Mouse (Mus musculus) intestine, embryonic 14.5 days (tissue): ENCODE results near the gene Pfkp. TPM values are rescaled to one million over a fixed set of nuclear protein-coding genes. Genes with fewer than 3 reads are reported as not detected.

Experiments used
- ATAC-seq: fragments of 200-750 bp; cut with Nextera tagmentation; replicated peaks from 2 replicates; pipeline ENCODE4 v1.8.0; 2017; ENCODE audit warnings: low read depth, moderate number of reproducible peaks, moderate TSS enrichment, moderate library complexity; ENCODE audit not compliant: low FRiP score, low TSS enrichment
- DNase-seq: peaks from one replicate; pipeline ENCODE4 v3.0.0-alpha.2; 2018; ENCODE audit warnings: low spot score
- H3K27ac ChIP-seq: fragments of 300-500 bp; sonication (generic); 2 replicates; pipeline ENCODE4 v1.5.1; 2014; ENCODE audit warnings: low read depth, mild to moderate bottlenecking, control low read depth
- H3K27me3 ChIP-seq: fragments of 300-500 bp; sonication (generic); replicated peaks from 2 replicates; pipeline ENCODE4 v1.6.1; 2014; ENCODE audit warnings: low read length, control low read depth; ENCODE audit not compliant: control insufficient read depth, insufficient read depth
- H3K36me3 ChIP-seq: fragments of 300-500 bp; sonication (generic); 2 replicates; pipeline ENCODE4 v1.6.1; 2014; ENCODE audit warnings: low read length, control low read depth; ENCODE audit not compliant: control insufficient read depth, insufficient read depth
- H3K4me1 ChIP-seq: fragments of 300-500 bp; sonication (generic); replicated peaks from 2 replicates; pipeline ENCODE4 v1.6.1; 2014; ENCODE audit warnings: low read length, control low read depth, mixed read lengths; ENCODE audit not compliant: control insufficient read depth, insufficient read depth
- H3K4me2 ChIP-seq: fragments of 300-500 bp; sonication (generic); 2 replicates; pipeline ENCODE4 v1.6.1; 2014; ENCODE audit warnings: low read length
- H3K4me3 ChIP-seq: fragments of 300-500 bp; sonication (generic); 2 replicates; pipeline ENCODE4 v1.5.1; 2014; ENCODE audit warnings: low read depth, low read length, control low read depth, mixed read lengths
- H3K9ac ChIP-seq: fragments of 300-500 bp; sonication (generic); 2 replicates; pipeline ENCODE4 v1.6.1; 2014; ENCODE audit warnings: mild to moderate bottlenecking, low read length
- H3K9me3 ChIP-seq: fragments of 300-500 bp; sonication (generic); 2 replicates; pipeline ENCODE4 v1.6.1; 2016; ENCODE audit warnings: low read length, control low read depth; ENCODE audit not compliant: control insufficient read depth
- WGBS: fragments of 180-500 bp; shearing (Covaris S2); extraction: QIAGEN DNeasy Blood & Tissue Kit; methylation state at CpG from one replicate; pipeline ENCODE4 v1.1.7; 2014; 5-methylcytosine and 5-hydroxymethylcytosine counted together
- polyA plus RNA-seq: library from polyadenylated mRNA; unstranded; fragments of >200 nt; fragmentation: Nextera tagmentation; extraction: Ambion mirVana; gene quantifications from 2 replicates; pipeline ENCODE4 v1.2.1, GENCODE M21; 2014

Pfkp gene
- polyA plus RNA-seq, result 51.2 and 59.9 TPM in 2 replicates

GRCm38 (mm10) chr13:6648669-6649233, at the start of gene Pfkp:
Gene Pfkp (minus strand): TSS chr13:6648777.
- Histone ChIP-seq H3K27ac (no peak within 1 kb of the TSS), H3K27me3 (0 out of 2 replicates have a peak, but pooled peaks cover 7% of the 10 kb centered on the region), H3K9ac (peak within 1 kb of the TSS; percentile 41)

GRCm38 (mm10) chr13:6690607-6691006, 42.0 kb upstream of the Pfkp start:
- Histone ChIP-seq H3K9me3 (no peaks in the 10 kb centered on the region), H3K4me1 (no peaks in the 10 kb centered on the region), H3K27me3 (no peaks in the 10 kb centered on the region), H3K9ac (no peak overlapping the region), H3K4me2 (no peak overlapping the region), H3K27ac (no peak overlapping the region), H3K4me3 (no peak overlapping the region), H3K36me3 (no peaks in the 10 kb centered on the region)
- DNase-seq, result no peak
- no peak; the same call in 1 of the 2 replicates for ATAC-seq
- 77% methylated on average over 3 of the region's 3 CpGs for WGBS

More at GRCm38 (mm10) chr13:6648669-6649233, at the start of gene Pfkp:
- no peaks in the 10 kb centered on the region for H3K36me3 ChIP-seq
- no peaks in the 10 kb centered on the region for H3K4me1 ChIP-seq
- DNase-seq, result peak; percentile 87
- H3K9me3 ChIP-seq, result no peaks in the 10 kb centered on the region
- 2% methylated on average over 34 of the region's 34 CpGs for WGBS
- peak within 1 kb of the TSS; percentile 55 for H3K4me3 ChIP-seq
- H3K4me2 ChIP-seq, result peak within 1 kb of the TSS; percentile 99
- peak; percentile 94 for ATAC-seq

- ATAC-seq (peak; percentile 69), DNase-seq (peak; percentile 52)
- WGBS, result 62% methylated on average over 4 of the region's 4 CpGs
- no peak overlapping the region for H3K9ac ChIP-seq
- no peak overlapping the region for H3K4me2 ChIP-seq
- no peak overlapping the region for H3K4me3 ChIP-seq
- H3K9me3 ChIP-seq, result no peaks in the 10 kb centered on the region
- H3K27me3 ChIP-seq, result no peaks in the 10 kb centered on the region
- H3K4me1 ChIP-seq, result no peaks in the 10 kb centered on the region
- H3K36me3 ChIP-seq, result no peaks in the 10 kb centered on the region
- no peak overlapping the region for H3K27ac ChIP-seq
These were observed 41.4 kb upstream of the Pfkp start for GRCm38 (mm10) chr13:6689962-6690361.

- no peak overlapping the region for H3K9ac ChIP-seq
- H3K4me2 ChIP-seq, result no peak overlapping the region
- ATAC-seq (no peak), DNase-seq (no peak)
- 53% methylated on average over 7 of the region's 7 CpGs for WGBS
- H3K9me3 ChIP-seq, result no peaks in the 10 kb centered on the region
- no peaks in the 10 kb centered on the region for H3K36me3 ChIP-seq
- H3K4me1 ChIP-seq, result no peaks in the 10 kb centered on the region
- H3K4me3 ChIP-seq, result no peak overlapping the region
- no peak overlapping the region for H3K27ac ChIP-seq
- H3K27me3 ChIP-seq, result no peaks in the 10 kb centered on the region
These were observed 40.3 kb upstream of the Pfkp start for GRCm38 (mm10) chr13:6688790-6689433.

- DNase-seq (no peak), ATAC-seq (no peak)
- Histone ChIP-seq H3K4me2 (no peak overlapping the region), H3K9ac (no peak overlapping the region), H3K27ac (no peak overlapping the region), H3K36me3 (no peaks in the 10 kb centered on the region), H3K4me3 (no peak overlapping the region), H3K4me1 (no peaks in the 10 kb centered on the region), H3K9me3 (no peaks in the 10 kb centered on the region), H3K27me3 (no peaks in the 10 kb centered on the region)
- 85% methylated on average over 4 of the region's 4 CpGs for WGBS
These were observed 18.3 kb upstream of the Pfkp start for GRCm38 (mm10) chr13:6666887-6667286.

GRCm38 (mm10) chr13:6665506-6665905, 16.9 kb upstream of the Pfkp start:
- H3K4me1 ChIP-seq, result no peaks in the 10 kb centered on the region
- H3K27ac ChIP-seq, result no peak overlapping the region
- no peak overlapping the region for H3K4me2 ChIP-seq
- no peaks in the 10 kb centered on the region for H3K36me3 ChIP-seq
- H3K27me3 ChIP-seq, result no peaks in the 10 kb centered on the region
- no peak overlapping the region for H3K9ac ChIP-seq
- 59% methylated on average over 1 of the region's 1 CpGs for WGBS
- no peaks in the 10 kb centered on the region for H3K9me3 ChIP-seq
- ATAC-seq (no peak), DNase-seq (peak; percentile 31)
- no peak overlapping the region for H3K4me3 ChIP-seq

GRCm38 (mm10) chr13:6664216-6664615, 15.6 kb upstream of the Pfkp start:
- ATAC-seq (no peak), DNase-seq (peak; percentile 37)
- no peak overlapping the region for H3K27ac ChIP-seq
- no peak overlapping the region for H3K4me3 ChIP-seq
- H3K27me3 ChIP-seq, result no peaks in the 10 kb centered on the region
- H3K9ac ChIP-seq, result no peak overlapping the region
- H3K4me2 ChIP-seq, result no peak overlapping the region
- H3K9me3 ChIP-seq, result no peaks in the 10 kb centered on the region
- H3K36me3 ChIP-seq, result no peaks in the 10 kb centered on the region
- WGBS, result 69% methylated on average over 5 of the region's 5 CpGs
- H3K4me1 ChIP-seq, result no peaks in the 10 kb centered on the region

- WGBS, result 71% methylated on average over 6 of the region's 6 CpGs
- H3K9ac ChIP-seq, result no peak overlapping the region
- no peak overlapping the region for H3K4me3 ChIP-seq
- DNase-seq (no peak), ATAC-seq (no peak)
- no peak overlapping the region for H3K27ac ChIP-seq
- H3K27me3 ChIP-seq, result no peaks in the 10 kb centered on the region
- no peaks in the 10 kb centered on the region for H3K4me1 ChIP-seq
- H3K4me2 ChIP-seq, result no peak overlapping the region
- no peaks in the 10 kb centered on the region for H3K36me3 ChIP-seq
- H3K9me3 ChIP-seq, result no peaks in the 10 kb centered on the region
These were observed 10.7 kb upstream of the Pfkp start for GRCm38 (mm10) chr13:6659314-6659713.

- peak; percentile 45 for DNase-seq
- no peaks in the 10 kb centered on the region for H3K4me1 ChIP-seq
- no peak overlapping the region for H3K9ac ChIP-seq
- H3K4me2 ChIP-seq, result no peak overlapping the region
- no peaks in the 10 kb centered on the region for H3K27me3 ChIP-seq
- no peaks in the 10 kb centered on the region for H3K36me3 ChIP-seq
- no peak overlapping the region for H3K27ac ChIP-seq
- no peaks in the 10 kb centered on the region for H3K9me3 ChIP-seq
- ATAC-seq, result no peak
- WGBS, result 84% methylated on average over 2 of the region's 2 CpGs
- H3K4me3 ChIP-seq, result no peak overlapping the region
These were observed 8.7 kb upstream of the Pfkp start for GRCm38 (mm10) chr13:6657300-6657699.
